Mouse (Mus musculus) G1E (cell line): ENCODE results near the gene Tmem132d. TPM values are rescaled to one million over a fixed set of nuclear protein-coding genes. Genes with fewer than 3 reads are reported as not detected.

Experiments used
- ATAC-seq: 2 replicates; pipeline ENCODE4 v1.8.0; 2016; ENCODE audit warnings: mild to moderate bottlenecking; ENCODE audit not compliant: insufficient number of reproducible peaks, poor library complexity, low FRiP score, severe bottlenecking; ENCODE audit errors: extremely low read depth
- DNase-seq: peaks from one replicate; pipeline ENCODE4 v3.0.0; 2012; ENCODE audit warnings: low spot score
- H3K27me3 ChIP-seq: 2 replicates; pipeline ENCODE4 v1.6.1; 2012; ENCODE audit warnings: mild to moderate bottlenecking, low read length, inconsistent platforms; ENCODE audit not compliant: insufficient read depth
- H3K36me3 ChIP-seq: replicated peaks from 2 replicates; pipeline ENCODE3; 2012; ENCODE audit warnings: mild to moderate bottlenecking, inconsistent platforms
- H3K4me1 ChIP-seq: 2 replicates; pipeline ENCODE4 v1.6.1; 2012; ENCODE audit warnings: low read depth, low read length, inconsistent platforms, mixed read lengths; ENCODE audit not compliant: insufficient read depth
- H3K4me3 ChIP-seq: 2 replicates; pipeline ENCODE4 v1.5.1; 2012; ENCODE audit warnings: low read depth, mild to moderate bottlenecking, inconsistent platforms, low read length, moderate library complexity, mixed read lengths
- H3K9me3 ChIP-seq: replicated peaks from 2 replicates; pipeline ENCODE4 v1.6.1; 2012; ENCODE audit warnings: inconsistent platforms
- CTCF ChIP-seq: IDR thresholded peaks from 2 replicates; pipeline ENCODE4 v1.5.1; 2012; ENCODE audit warnings: low read depth, low read length, inconsistent platforms, mixed read lengths
- GATA1 ChIP-seq: IDR thresholded peaks from 2 replicates; pipeline ENCODE4 v1.6.1; 2012; ENCODE audit warnings: borderline replicate concordance, low read length, inconsistent platforms, mixed read lengths
- GATA2 ChIP-seq: IDR thresholded peaks from 2 replicates; pipeline ENCODE4 v1.6.1; 2012; ENCODE audit warnings: low read depth, low read length, inconsistent platforms, borderline replicate concordance
- POLR2AphosphoS5 ChIP-seq: IDR thresholded peaks from 2 replicates; pipeline ENCODE4 v1.6.1; 2012; ENCODE audit warnings: low read depth, low read length, inconsistent platforms; ENCODE audit not compliant: insufficient replicate concordance
- TAL1 ChIP-seq: conservative IDR thresholded peaks from 2 replicates; pipeline ENCODE4 v1.6.1; 2012; ENCODE audit warnings: low read depth, low read length, inconsistent platforms, mixed read lengths
- polyA plus RNA-seq: library from polyadenylated mRNA; stranded (reverse); fragments of >175 nt; gene quantifications from 2 replicates; pipeline ENCODE4 v1.2.3, GENCODE M21; 2012
- total RNA-seq, 2 experiments: library from RNA; stranded (forward) in 1 of 2; stranded (reverse) in 1 of 2; fragments of 200-1000 nt in 1 of 2; fragments of >200 nt in 1 of 2; fragmentation: Nextera tagmentation in 1 of 2; gene quantifications; 2 replicates each; pipeline ENCODE4 v1.2.3; 2014 to 2017

The Tmem132d gene
- total and polyA plus RNA-seq, 3 experiments = 0.11 TPM; not detected in 2

DNA sequence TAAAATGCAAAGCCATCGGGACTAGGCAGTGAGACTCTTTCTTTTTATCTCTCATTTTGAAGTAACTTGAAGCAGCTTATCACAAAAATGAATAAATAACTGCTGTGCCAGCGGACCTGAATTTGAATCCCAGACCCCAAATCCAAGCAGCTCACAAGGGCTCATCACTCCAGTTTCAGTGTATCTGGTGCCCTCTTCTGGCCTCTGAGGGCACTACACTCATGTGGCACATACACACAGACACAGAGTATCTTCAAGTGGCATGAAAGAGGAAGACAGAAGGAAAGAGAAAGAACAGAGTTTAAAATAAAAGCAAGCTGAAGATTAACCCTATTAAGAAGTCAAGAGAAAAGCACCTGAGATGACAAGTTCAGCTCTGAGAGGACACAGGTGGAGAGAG, 10.8 kb downstream of the Tmem132d start:
- Histone ChIP-seq H3K27me3 (no peaks in the 10 kb centered on the region), H3K4me1 (no peaks in the 10 kb centered on the region), H3K9me3 (peaks cover 82% of the 10 kb centered on the region), H3K4me3 (no peak overlapping the region), H3K36me3 (no peaks in the 10 kb centered on the region)
- ATAC-seq (no peak), DNase-seq (no peak)
- TF ChIP-seq POLR2AphosphoS5 (no peak), CTCF (no peak), GATA2 (no peak), GATA1 (no peak), TAL1 (no peak)

DNA sequence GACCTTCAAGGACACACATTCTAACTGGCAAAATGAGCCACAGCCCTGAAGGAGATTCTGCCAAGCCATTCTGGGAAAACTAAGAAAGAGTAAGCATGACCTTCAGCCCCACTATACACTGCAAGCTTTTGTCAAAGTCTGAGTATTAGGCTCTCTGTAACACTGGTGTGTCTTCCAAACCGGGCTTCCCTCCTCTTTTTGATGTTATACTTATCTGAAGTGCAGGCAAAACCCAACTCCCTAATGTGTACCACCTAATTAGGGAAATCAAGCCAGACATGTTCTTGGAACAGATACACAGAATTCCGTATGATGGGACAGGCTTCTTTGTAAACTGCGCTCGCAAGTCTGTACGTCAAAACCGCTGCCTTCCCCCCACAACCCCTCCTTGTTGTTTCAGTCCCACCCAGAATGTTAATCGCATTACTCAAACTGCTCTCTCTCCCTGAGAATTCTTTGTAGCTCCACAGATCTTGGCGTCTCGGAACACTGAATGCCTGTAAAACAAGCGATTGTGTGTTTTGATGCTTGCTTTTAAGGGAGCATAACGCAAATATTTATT, 14.6 kb downstream of the Tmem132d start:
- Histone ChIP-seq H3K27me3 (no peaks in the 10 kb centered on the region), H3K9me3 (peaks cover 67% of the 10 kb centered on the region), H3K36me3 (no peaks in the 10 kb centered on the region), H3K4me1 (no peaks in the 10 kb centered on the region), H3K4me3 (no peak overlapping the region)
- TF ChIP-seq CTCF (no peak), POLR2AphosphoS5 (no peak), GATA2 (no peak), TAL1 (no peak), GATA1 (no peak)
- DNase-seq (no peak), ATAC-seq (no peak)

DNA sequence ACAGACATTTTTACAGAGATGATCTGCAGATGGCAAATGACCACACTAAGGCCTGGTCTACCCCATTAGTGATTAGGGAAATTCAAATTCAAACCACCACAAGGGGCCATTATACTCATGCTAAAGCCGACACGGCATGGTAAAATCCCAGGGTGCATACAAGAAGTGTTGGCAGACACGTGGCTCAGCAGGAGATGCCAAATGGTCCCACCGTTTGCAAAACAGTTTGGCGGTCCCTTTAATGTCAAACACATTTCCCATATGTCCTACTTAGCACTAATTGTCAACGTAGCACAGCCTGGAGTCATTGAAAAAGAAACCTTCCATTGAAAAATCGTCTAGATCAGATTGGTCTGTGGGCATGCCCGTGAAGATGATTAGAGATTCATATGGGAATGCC, 18.8 kb downstream of the Tmem132d start:
- Histone ChIP-seq H3K36me3 (no peaks in the 10 kb centered on the region), H3K9me3 (peaks cover 53% of the 10 kb centered on the region), H3K4me1 (no peaks in the 10 kb centered on the region), H3K27me3 (no peaks in the 10 kb centered on the region; the same call in 1 of the 2 replicates), H3K4me3 (no peak overlapping the region)
- no peak for DNase-seq
- TF ChIP-seq TAL1 = no peak
- TF ChIP-seq GATA1 = no peak
- no peak for TF ChIP-seq POLR2AphosphoS5
- TF ChIP-seq CTCF = no peak
- TF ChIP-seq GATA2 = no peak
- no peak for ATAC-seq

DNA sequence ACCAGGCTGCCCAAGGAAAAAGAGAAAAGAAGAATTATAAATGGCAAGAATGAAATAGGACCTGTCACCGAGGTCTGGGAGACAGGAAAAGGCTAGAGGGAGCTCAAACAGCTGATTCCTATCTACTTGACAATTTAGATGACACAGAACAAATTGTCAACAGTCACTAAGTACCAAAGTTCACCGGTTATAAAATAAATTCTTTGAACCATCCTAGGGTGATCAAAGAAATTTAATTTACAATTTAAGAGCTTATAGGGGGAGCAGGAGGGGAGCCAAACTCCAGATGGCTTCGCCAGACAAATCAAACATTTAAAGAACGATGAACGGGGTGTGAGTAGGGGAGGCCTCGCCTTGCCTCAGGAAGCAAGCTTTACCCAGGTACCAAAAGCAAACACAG, 20.6 kb downstream of the Tmem132d start:
- Histone ChIP-seq H3K4me1 (no peaks in the 10 kb centered on the region), H3K27me3 (no peaks in the 10 kb centered on the region; the same call in 1 of the 2 replicates), H3K4me3 (no peak overlapping the region), H3K36me3 (no peaks in the 10 kb centered on the region), H3K9me3 (peaks cover 55% of the 10 kb centered on the region)
- TF ChIP-seq TAL1 = no peak
- TF ChIP-seq GATA1 = no peak
- TF ChIP-seq GATA2 = no peak
- TF ChIP-seq CTCF = no peak
- TF ChIP-seq POLR2AphosphoS5 = no peak
- DNase-seq (no peak), ATAC-seq (no peak)

DNA sequence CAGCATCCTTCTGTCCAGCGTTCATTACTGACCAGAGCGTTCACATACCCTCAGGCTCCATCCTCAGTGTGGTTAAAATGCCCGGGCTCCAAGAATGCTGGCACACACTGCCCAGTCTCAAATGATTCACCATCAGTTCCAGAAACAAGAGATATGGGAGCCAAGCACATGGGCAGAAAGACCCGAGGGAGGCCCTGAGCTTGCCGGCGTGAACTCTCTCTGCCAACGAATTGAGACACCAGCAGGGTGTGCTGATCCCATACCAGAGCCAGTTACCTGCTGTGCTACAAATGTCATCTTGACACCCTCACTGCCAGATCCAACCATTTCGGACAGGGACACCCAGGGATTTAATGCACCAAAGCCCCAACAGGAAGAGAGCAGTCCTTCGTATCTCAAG, 25.3 kb downstream of the Tmem132d start:
- Histone ChIP-seq H3K36me3 (no peaks in the 10 kb centered on the region), H3K27me3 (no peaks in the 10 kb centered on the region; the same call in 1 of the 2 replicates), H3K4me1 (no peaks in the 10 kb centered on the region), H3K4me3 (no peak overlapping the region), H3K9me3 (peaks cover 77% of the 10 kb centered on the region)
- TF ChIP-seq CTCF = no peak
- no peak for TF ChIP-seq TAL1
- TF ChIP-seq GATA1 = no peak
- TF ChIP-seq POLR2AphosphoS5 = no peak
- TF ChIP-seq GATA2 = no peak
- no peak for ATAC-seq
- no peak for DNase-seq

DNA sequence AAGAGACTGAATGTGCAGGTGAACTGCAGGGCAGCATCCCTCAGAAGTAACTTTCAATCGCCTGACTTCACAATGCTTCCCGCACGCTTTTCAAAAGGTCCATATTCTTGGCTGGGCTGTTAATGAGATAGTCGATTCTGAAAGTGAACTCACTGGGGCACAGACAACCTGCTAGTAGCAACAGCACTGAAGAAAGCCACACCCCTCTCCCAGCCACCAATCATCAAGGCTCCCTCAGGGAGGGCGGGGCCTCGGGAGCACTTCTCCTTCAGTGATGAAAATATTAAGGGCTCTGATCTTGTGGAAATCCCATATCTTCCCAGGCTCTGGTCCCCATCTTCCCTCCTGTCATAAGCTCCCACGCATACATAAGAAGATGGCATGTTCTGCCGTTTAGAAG, 27.8 kb downstream of the Tmem132d start:
- H3K4me3 ChIP-seq = no peak overlapping the region
- no peak for DNase-seq
- no peaks in the 10 kb centered on the region; the same call in 1 of the 2 replicates for H3K27me3 ChIP-seq
- no peak for ATAC-seq
- TF ChIP-seq TAL1 = no peak
- TF ChIP-seq CTCF = no peak
- no peak for TF ChIP-seq POLR2AphosphoS5
- no peak for TF ChIP-seq GATA2
- TF ChIP-seq GATA1 = no peak
- peaks cover 87% of the 10 kb centered on the region for H3K9me3 ChIP-seq
- H3K4me1 ChIP-seq = no peaks in the 10 kb centered on the region
- no peaks in the 10 kb centered on the region for H3K36me3 ChIP-seq
